Mouse (Mus musculus) WW6 (cell line): ENCODE data around the gene Gm10271.

Experiments used
- DNase-seq: peaks from one replicate; pipeline ENCODE4 v3.0.0-alpha.2; 2013; ENCODE audit warnings: low read depth, low spot score

The Gm10271 gene

GRCm38 (mm10) chr10:116978841-116979240 is 6.4 kb upstream of the Gm10271 start:
- no peak for DNase-seq

- no peak for DNase-seq
Observed at GRCm38 (mm10) chr10:116977858-116978257, 5.4 kb upstream of the Gm10271 start.

GRCm38 (mm10) chr10:116977455-116977854 is 5.0 kb upstream of the Gm10271 start:
- DNase-seq: no peak

GRCm38 (mm10) chr10:116968741-116969140 is 3.7 kb downstream of the Gm10271 start:
- no peak for DNase-seq

GRCm38 (mm10) chr10:116966065-116966464 is 6.3 kb downstream of the Gm10271 start:
- DNase-seq: no peak

GRCm38 (mm10) chr10:116965297-116965696 is 7.1 kb downstream of the Gm10271 start:
- DNase-seq: no peak

- DNase-seq: no peak
Observed at GRCm38 (mm10) chr10:116964571-116964970, 7.8 kb downstream of the Gm10271 start.

GRCm38 (mm10) chr10:116964084-116964483 is 8.3 kb downstream of the Gm10271 start:
- DNase-seq: no peak

GRCm38 (mm10) chr10:116962803-116963202 is 9.6 kb downstream of the Gm10271 start:
- peak; percentile 26 for DNase-seq

GRCm38 (mm10) chr10:116962152-116962551 is 10.3 kb downstream of the Gm10271 start:
- no peak for DNase-seq

- no peak for DNase-seq
Observed at GRCm38 (mm10) chr10:116957867-116958551, 14.4 kb downstream of the Gm10271 start.

- DNase-seq: no peak
Observed at GRCm38 (mm10) chr10:116956483-116957158, 15.8 kb downstream of the Gm10271 start.

- DNase-seq: no peak
Observed at GRCm38 (mm10) chr10:116955191-116955590, 17.2 kb downstream of the Gm10271 start.

- DNase-seq: no peak
Observed at GRCm38 (mm10) chr10:116950886-116951285, 21.5 kb downstream of the Gm10271 start.

- DNase-seq: peak; percentile 63
Observed at GRCm38 (mm10) chr10:116950009-116950769, 22.2 kb downstream of the Gm10271 start, which contains the start of gene Rab3ip. TSS of gene Rab3ip (minus strand) at chr10:116950769.

- no peak for DNase-seq
Observed at GRCm38 (mm10) chr10:116949111-116950008, 23.0 kb downstream of the Gm10271 start.

GRCm38 (mm10) chr10:116948414-116948813 is 24.0 kb downstream of the Gm10271 start:
- no peak for DNase-seq

GRCm38 (mm10) chr10:116944940-116945339 is 27.5 kb downstream of the Gm10271 start:
- DNase-seq: no peak

- DNase-seq: no peak
Observed at GRCm38 (mm10) chr10:116944144-116944543, 28.3 kb downstream of the Gm10271 start.

- no peak for DNase-seq
Observed at GRCm38 (mm10) chr10:116943025-116943424, 29.4 kb downstream of the Gm10271 start.

GRCm38 (mm10) chr10:116935028-116935427 is 37.4 kb downstream of the Gm10271 start:
- DNase-seq: no peak
